Mouse (Mus musculus) brain, embryonic 14.5 days (tissue): Measurements from ENCODE around the gene Creb3l4.

Source experiments
- CTCF ChIP-seq: fragments of 200-500 bp; IDR thresholded peaks from 2 replicates; pipeline ENCODE4 v1.5.1; 2012; ENCODE audit warnings: inconsistent platforms, mild to moderate bottlenecking, moderate library complexity, borderline replicate concordance; ENCODE audit not compliant: insufficient read depth, insufficient read length; ENCODE audit errors: extremely low read depth
- POLR2A ChIP-seq: fragments of 200-500 bp; IDR thresholded peaks from 2 replicates; pipeline ENCODE4 v1.6.1; 2012; ENCODE audit warnings: mild to moderate bottlenecking, inconsistent platforms, borderline replicate concordance; ENCODE audit not compliant: poor library complexity, insufficient read depth, insufficient read length, severe bottlenecking; ENCODE audit errors: extremely low read depth

GRCm38 (mm10) chr3:90272170-90272569 lies 28.9 kb upstream of the Creb3l4 start:
- no peak for TF ChIP-seq CTCF
- no peak for TF ChIP-seq POLR2A
